Mouse (Mus musculus) heart, embryonic 14.5 days (tissue): Measurements from ENCODE around the gene Cep55. TPM values are rescaled to one million over a fixed set of nuclear protein-coding genes. Genes with fewer than 3 reads are reported as not detected.

Source experiments
- ATAC-seq: fragments of 200-750 bp; cut with Nextera tagmentation; 2 replicates; pipeline ENCODE4 v1.8.0; 2017; ENCODE audit warnings: low read depth, moderate TSS enrichment; ENCODE audit not compliant: insufficient number of reproducible peaks, insufficient read depth, low FRiP score
- H3K27ac ChIP-seq, 2 experiments: fragments of 200-500 bp in 1 of 2; fragments of 300-500 bp in 1 of 2; sonication (generic) in 1 of 2; replicated peaks in 1 of 2; 2 replicates each; pipeline ENCODE4 v1.5.1; 2012 to 2014; ENCODE audit warnings: low read depth in 2 of 2, low read length in 2 of 2, control low read depth in 1 of 2, mild to moderate bottlenecking in 1 of 2, mixed read lengths in 1 of 2; ENCODE audit not compliant: control insufficient read depth in 1 of 2, insufficient read depth in 1 of 2
- H3K27me3 ChIP-seq: fragments of 300-500 bp; sonication (generic); 2 replicates; pipeline ENCODE4 v1.6.1; 2014; ENCODE audit warnings: mild to moderate bottlenecking, low read length, control low read depth; ENCODE audit not compliant: control insufficient read depth, insufficient read depth
- H3K36me3 ChIP-seq: fragments of 300-500 bp; sonication (generic); 2 replicates; pipeline ENCODE4 v1.6.1; 2014; ENCODE audit warnings: mild to moderate bottlenecking, control low read depth, low read length, mixed read lengths; ENCODE audit not compliant: control insufficient read depth, insufficient read depth
- H3K4me1 ChIP-seq, 2 experiments: fragments of 200-500 bp in 1 of 2; fragments of 300-500 bp in 1 of 2; sonication (generic) in 1 of 2; 2 replicates each; pipeline ENCODE4 v1.6.1; 2012 to 2014; ENCODE audit warnings: low read length in 2 of 2, control low read depth in 1 of 2, mixed read lengths in 1 of 2; ENCODE audit not compliant: control insufficient read depth in 2 of 2, insufficient read depth in 2 of 2
- H3K4me2 ChIP-seq: fragments of 300-500 bp; sonication (generic); 2 replicates; pipeline ENCODE4 v1.6.1; 2014; ENCODE audit warnings: mild to moderate bottlenecking, low read length
- H3K4me3 ChIP-seq, 2 experiments: fragments of 200-500 bp in 1 of 2; fragments of 300-500 bp in 1 of 2; sonication (generic) in 1 of 2; 2 replicates each; pipeline ENCODE4 v1.5.1; 2012 to 2014; ENCODE audit warnings: low read length in 2 of 2, mild to moderate bottlenecking in 2 of 2, control low read depth in 1 of 2, low read depth in 1 of 2, moderate library complexity in 1 of 2; ENCODE audit not compliant: control insufficient read depth in 1 of 2, insufficient read depth in 1 of 2
- H3K9ac ChIP-seq: fragments of 300-500 bp; sonication (generic); 2 replicates; pipeline ENCODE4 v1.6.1; 2014; ENCODE audit warnings: mild to moderate bottlenecking, low read length
- H3K9me3 ChIP-seq: fragments of 300-500 bp; sonication (generic); 2 replicates; pipeline ENCODE4 v1.6.1; 2016; ENCODE audit warnings: low read length, control low read depth; ENCODE audit not compliant: control insufficient read depth
- WGBS: fragments of 180-500 bp; shearing (Covaris S2); extraction: QIAGEN DNeasy Blood & Tissue Kit; methylation state at CpG from one replicate; pipeline ENCODE4 v1.1.7; 2014; 5-methylcytosine and 5-hydroxymethylcytosine counted together
- polyA plus RNA-seq: library from polyadenylated mRNA; unstranded; fragments of >200 nt; fragmentation: Nextera tagmentation; extraction: Ambion mirVana; gene quantifications from 2 replicates; pipeline ENCODE4 v1.2.1, GENCODE M21; 2014

Gene Cep55
- polyA plus RNA-seq = 28.3 and 28.4 TPM in 2 replicates

DNA sequence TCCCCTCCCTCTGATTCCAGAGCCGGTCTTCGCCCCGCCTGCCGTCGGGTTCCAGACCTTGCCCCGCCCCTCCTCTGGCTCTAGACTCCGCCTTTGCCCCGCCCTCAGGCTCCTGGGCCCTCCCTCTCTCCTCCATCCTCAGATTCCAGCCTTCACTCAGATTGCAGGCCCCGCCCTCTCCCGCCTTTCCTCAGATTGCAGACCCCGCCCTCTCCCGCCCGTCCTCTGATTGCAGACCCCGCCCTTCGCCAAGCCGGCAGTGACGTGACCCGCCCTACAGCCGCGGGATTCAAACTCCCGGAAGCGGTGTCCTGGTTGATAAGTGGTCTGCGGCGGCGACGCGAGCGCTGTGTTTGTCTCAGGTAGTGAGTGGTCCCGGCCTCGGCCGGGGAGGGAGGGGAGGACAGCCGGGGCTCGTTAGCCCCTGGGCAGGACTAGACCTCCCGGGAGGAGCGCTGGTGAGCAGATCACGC, at the start of gene Cep55:
TSS of gene Cep55 (plus strand) at position 292 of the 473 bp plus-strand sequence.
- H3K9me3 ChIP-seq = no peaks in the 10 kb centered on the region
- H3K36me3 ChIP-seq = peaks cover 30% of the 10 kb centered on the region
- peak within 1 kb of the TSS; percentile 12 to 68 for H3K27ac ChIP-seq
- peaks cover 0 to 18% of the 10 kb centered on the region in 2 experiments for H3K4me1 ChIP-seq
- WGBS = under 1% methylated on average over 36 of the region's 36 CpGs
- H3K27me3 ChIP-seq = no peaks in the 10 kb centered on the region
- H3K9ac ChIP-seq = peak within 1 kb of the TSS; percentile 86
- H3K4me2 ChIP-seq = peak within 1 kb of the TSS; percentile 84
- H3K4me3 ChIP-seq = peak within 1 kb of the TSS; percentile 81 to 89
- peak; percentile 96 for ATAC-seq

DNA sequence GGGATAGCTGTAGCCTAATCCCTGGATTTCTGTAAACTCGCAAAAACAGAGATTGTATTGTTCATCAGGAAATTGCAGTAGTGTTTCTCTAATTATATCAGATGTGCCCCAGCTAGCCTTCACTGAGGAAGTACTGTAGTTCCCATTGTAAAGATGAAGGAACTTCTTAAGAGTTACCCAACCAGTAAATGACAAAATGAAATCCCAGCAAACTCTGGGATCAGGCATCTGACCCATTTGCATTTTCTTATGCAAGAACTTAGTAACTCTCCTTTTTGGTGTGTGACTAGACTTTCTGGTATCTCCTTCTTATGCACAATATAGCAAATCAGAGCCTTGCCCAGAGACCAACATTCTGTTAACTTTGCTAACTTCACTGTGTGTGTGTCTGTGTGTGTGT, 43.4 kb upstream of the Cep55 start:
- no peak overlapping the region for H3K9ac ChIP-seq
- no peaks in the 10 kb centered on the region for H3K36me3 ChIP-seq
- no peak overlapping the region for H3K4me3 ChIP-seq
- H3K27ac ChIP-seq = no peak overlapping the region
- ATAC-seq = no peak
- H3K27me3 ChIP-seq = no peaks in the 10 kb centered on the region
- peaks cover 0 to 4% of the 10 kb centered on the region in 2 experiments; a peak in 1 of 4 replicates for H3K4me1 ChIP-seq
- H3K4me2 ChIP-seq = no peak overlapping the region
- no peaks in the 10 kb centered on the region for H3K9me3 ChIP-seq
- 59% methylated on average over 1 of the region's 1 CpGs for WGBS

DNA sequence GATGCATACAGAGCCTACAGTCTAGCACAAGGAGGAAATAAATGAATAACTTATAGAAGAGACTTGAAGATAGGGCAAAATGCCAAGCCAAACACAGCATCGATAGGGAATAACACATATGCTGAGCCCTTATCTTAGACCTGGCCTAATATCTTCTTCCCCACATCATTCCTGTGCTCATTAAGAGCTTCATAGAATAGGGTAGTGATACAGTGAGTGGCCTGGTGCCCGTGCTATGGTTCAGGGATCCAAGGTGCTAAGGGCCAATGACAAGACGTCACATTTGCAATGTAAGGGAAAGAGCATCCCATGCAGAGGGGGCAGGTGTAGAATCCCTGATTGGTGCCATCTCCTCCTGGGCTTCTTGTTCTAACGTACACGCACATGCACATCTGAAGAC, 40.4 kb upstream of the Cep55 start:
- 69% methylated on average over 5 of the region's 5 CpGs for WGBS
- Histone ChIP-seq H3K4me2 (no peak overlapping the region), H3K9ac (no peak overlapping the region), H3K27me3 (no peaks in the 10 kb centered on the region), H3K36me3 (no peaks in the 10 kb centered on the region), H3K9me3 (no peaks in the 10 kb centered on the region), H3K4me3 (no peak overlapping the region), H3K4me1 (peaks cover 0 to 4% of the 10 kb centered on the region in 2 experiments; a peak in 1 of 4 replicates), H3K27ac (no peak overlapping the region)
- no peak for ATAC-seq

DNA sequence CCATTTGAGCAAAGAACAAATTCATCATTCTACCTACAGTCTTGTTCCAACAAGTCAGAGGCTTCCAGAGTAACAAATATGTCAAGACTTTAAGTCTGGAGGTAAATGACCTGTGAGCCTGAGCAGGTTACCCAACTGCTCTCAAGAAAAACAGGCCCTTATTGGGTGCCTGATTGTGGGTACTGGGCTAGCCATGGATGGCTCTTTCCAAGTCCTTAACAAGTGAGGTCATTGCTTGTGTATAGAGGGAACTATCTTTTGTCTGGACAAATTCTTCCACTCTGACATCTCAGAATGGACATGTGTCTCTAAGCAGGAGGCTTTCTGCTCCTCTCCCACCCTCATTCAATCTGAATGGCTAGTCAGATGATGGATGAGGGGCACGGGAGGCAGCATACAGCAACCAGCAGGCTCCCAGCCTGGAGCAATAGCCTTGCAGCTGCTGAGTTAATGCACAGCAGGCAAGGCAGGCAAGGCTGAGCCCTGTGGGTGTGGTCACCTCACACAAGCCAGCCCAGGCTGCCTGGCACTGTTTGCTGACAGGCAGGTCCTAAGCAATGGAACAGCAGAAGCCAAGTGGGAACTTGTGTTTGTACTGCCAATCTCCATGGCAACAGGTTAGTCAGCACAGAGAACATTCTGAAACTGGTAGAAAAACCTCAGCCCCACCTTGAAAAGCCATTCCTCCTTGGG, 39.5 kb upstream of the Cep55 start:
- Histone ChIP-seq H3K36me3 (no peaks in the 10 kb centered on the region), H3K27ac (no peak overlapping the region), H3K9ac (no peak overlapping the region), H3K27me3 (no peaks in the 10 kb centered on the region), H3K9me3 (no peaks in the 10 kb centered on the region), H3K4me1 (peaks cover 0 to 4% of the 10 kb centered on the region in 2 experiments; a peak in 1 of 4 replicates), H3K4me2 (no peak overlapping the region), H3K4me3 (no peak overlapping the region)
- peak; percentile 61; the same call in 1 of the 2 replicates for ATAC-seq
- 6% methylated on average over 1 of the region's 1 CpGs for WGBS

DNA sequence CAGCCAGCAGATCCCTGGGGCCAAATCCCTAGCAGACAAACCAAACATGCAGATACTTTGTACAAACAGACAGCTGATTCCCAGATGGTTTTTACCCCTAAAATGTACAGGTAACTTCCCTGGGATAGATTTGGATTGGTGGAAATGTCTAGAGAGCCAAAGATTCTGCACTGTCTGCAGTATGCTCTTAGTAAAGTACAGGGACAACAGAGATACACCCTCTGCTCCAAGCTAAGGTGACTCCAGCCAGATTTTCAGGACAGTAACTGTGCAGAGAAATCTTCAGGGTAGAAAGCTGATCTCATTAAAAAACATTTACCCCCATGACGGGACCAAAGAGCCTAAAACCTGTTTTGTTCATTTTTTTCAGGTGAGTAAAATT, 38.9 kb upstream of the Cep55 start:
- 68% methylated on average over 1 of the region's 1 CpGs for WGBS
- no peak for ATAC-seq
- Histone ChIP-seq H3K9ac (no peak overlapping the region), H3K4me2 (no peak overlapping the region), H3K4me3 (no peak overlapping the region), H3K9me3 (no peaks in the 10 kb centered on the region), H3K27me3 (no peaks in the 10 kb centered on the region), H3K36me3 (no peaks in the 10 kb centered on the region), H3K4me1 (peaks cover 0 to 4% of the 10 kb centered on the region in 2 experiments; a peak in 1 of 4 replicates), H3K27ac (no peak overlapping the region)

DNA sequence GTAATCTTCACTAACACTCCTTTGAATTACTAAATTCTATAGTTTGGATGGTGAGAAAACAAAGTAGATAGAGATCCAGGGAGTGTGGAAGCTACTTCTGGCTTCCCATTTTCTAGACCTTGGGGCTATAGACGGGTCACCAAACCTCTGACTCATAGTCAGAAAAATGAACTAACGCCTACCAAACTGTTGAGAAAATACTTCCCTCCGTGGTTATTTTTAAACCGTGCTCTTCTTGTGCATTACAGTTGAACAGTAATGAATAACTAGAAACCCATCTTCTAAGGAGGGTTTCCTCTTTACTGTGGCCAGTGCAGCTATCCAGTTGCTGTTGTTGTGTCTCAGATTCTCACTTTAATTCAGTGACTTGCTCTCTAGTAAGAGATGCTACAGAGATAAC, 32.1 kb upstream of the Cep55 start:
- Histone ChIP-seq H3K4me3 (no peak overlapping the region), H3K27me3 (no peaks in the 10 kb centered on the region), H3K9ac (no peak overlapping the region), H3K4me1 (peaks cover 15 to 24% of the 10 kb centered on the region in 2 experiments), H3K36me3 (no peaks in the 10 kb centered on the region), H3K4me2 (no peak overlapping the region), H3K27ac (no peak overlapping the region; a peak in 1 of 4 replicates), H3K9me3 (no peaks in the 10 kb centered on the region)
- ATAC-seq = no peak
- 39% methylated on average over 4 of the region's 4 CpGs for WGBS

DNA sequence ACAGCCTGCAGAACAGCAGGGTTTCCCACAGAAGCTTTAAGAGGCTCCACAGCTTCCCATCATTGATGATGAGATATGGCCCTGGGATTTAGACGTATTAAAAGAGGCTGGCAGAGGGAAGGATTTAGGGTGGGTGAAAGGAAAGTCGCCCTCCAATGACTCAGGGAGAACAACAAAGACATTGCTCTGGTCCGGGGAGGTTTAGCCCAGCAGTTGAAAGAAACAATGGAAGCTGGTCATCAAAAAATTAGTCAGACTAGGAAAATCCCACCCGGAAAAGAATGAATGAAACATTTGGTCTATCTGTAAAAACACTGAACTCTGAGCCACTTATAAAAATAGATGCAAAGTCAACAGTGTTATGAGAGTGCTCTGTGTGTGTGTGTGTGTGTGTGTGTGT, 31.2 kb upstream of the Cep55 start:
- H3K9me3 ChIP-seq = no peaks in the 10 kb centered on the region
- no peak overlapping the region for H3K27ac ChIP-seq
- ATAC-seq = no peak
- H3K4me3 ChIP-seq = no peak overlapping the region
- H3K4me2 ChIP-seq = no peak overlapping the region
- 64% methylated on average over 4 of the region's 4 CpGs for WGBS
- no peak overlapping the region for H3K9ac ChIP-seq
- no peaks in the 10 kb centered on the region for H3K36me3 ChIP-seq
- no peaks in the 10 kb centered on the region for H3K27me3 ChIP-seq
- H3K4me1 ChIP-seq = peaks cover 20 to 33% of the 10 kb centered on the region in 2 experiments
